Mouse (Mus musculus): ENCODE measurements around the gene Lrrc4c. TPM values are rescaled to one million over a fixed set of nuclear protein-coding genes. Genes with fewer than 3 reads are reported as not detected.

Gene Lrrc4c
- polyA plus RNA-seq, 1 experiment from 2014 or later, result 2.3 TPM

DNA sequence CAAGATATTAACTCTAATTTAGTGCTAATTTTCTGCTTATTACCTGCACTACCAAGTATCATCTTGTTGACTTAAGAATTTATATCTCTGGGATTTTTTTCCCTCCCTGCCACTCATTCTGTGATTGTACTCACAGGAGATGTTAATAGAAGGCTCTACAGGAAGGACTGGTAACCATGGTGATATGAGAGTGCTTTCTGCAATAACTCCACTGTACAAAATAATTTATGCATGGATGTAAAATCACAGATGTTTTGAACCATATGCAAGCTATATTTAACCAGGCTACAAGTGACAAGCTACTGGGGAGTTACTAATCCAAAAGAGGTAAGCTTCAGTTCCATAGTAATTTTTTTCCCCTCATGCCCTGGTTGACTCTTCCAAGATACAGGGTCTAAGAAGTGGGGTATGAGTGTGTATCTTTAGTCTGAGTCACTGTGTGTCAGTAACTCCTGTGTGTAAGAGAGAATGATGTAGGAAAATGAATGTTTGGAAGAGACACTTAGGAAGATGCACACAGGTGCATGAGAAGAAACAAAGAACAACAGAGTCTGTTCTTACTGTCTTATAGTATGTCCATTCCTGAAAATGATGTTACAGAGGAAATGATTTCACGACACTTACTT, 83.3 kb downstream of the Lrrc4c start:
- H3K27ac ChIP-seq, result no peak overlapping the region
- ATAC-seq (ENCODE audit: insufficient number of reproducible peaks, low FRiP score, low TSS enrichment, low read depth), result no peak
- H3K4me2 ChIP-seq, result no peak overlapping the region
- no peak overlapping the region for H3K9ac ChIP-seq
- 78% methylated on average over 1 of the region's 1 CpGs for WGBS
- no peaks in the 10 kb centered on the region for H3K27me3 ChIP-seq
- H3K4me3 ChIP-seq, result no peak overlapping the region
- H3K36me3 ChIP-seq, result no peaks in the 10 kb centered on the region
- H3K4me1 ChIP-seq, result no peaks in the 10 kb centered on the region
- no peaks in the 10 kb centered on the region for H3K9me3 ChIP-seq

DNA sequence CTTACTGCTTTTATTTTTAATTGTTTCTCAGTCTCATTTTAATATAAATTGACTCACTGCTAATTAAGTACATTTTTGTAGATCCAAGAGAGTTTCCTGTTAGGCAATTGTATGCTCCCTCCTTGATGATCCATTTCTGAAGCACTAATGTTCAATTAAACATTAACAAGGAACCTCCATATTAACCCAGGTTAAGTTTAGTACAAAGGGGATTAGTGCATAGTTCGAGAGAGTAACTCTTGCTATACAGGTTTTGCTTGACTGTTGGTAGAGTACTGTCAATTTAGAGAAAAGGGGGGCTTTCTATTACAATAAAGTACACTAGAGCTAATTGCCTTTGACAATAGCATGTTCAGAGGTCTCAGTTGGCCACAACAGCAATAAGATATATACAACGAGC, 84.5 kb downstream of the Lrrc4c start:
- no peaks in the 10 kb centered on the region for H3K36me3 ChIP-seq
- no peaks in the 10 kb centered on the region for H3K27me3 ChIP-seq
- no peak overlapping the region for H3K4me2 ChIP-seq
- H3K27ac ChIP-seq, result no peak overlapping the region
- no peaks in the 10 kb centered on the region for H3K9me3 ChIP-seq
- 55% methylated on average over 2 of the region's 2 CpGs for WGBS
- no peak for ATAC-seq (ENCODE audit: insufficient number of reproducible peaks, low FRiP score, low TSS enrichment, low read depth)
- H3K9ac ChIP-seq, result no peak overlapping the region
- H3K4me3 ChIP-seq, result no peak overlapping the region
- no peaks in the 10 kb centered on the region for H3K4me1 ChIP-seq

DNA sequence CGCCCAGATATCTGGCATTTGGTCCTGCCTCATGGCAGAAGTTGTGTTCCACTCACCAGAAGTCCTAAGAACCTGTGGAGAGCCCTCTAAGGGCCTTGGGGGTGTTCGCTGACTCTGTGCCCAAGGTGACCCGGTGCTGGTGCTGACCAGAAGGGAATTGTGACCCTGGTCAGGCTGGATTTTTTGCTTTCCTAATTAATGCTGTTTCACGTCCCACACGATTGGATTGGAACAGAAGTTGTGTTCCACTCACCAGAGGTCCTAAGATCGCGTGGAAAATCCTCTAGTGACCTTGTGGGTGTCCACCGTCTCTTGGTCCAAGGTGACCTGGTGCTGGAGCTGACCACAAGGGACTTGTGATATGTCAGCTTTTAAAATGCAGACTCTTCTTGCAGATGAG, 88.9 kb downstream of the Lrrc4c start:
- no peaks in the 10 kb centered on the region for H3K27me3 ChIP-seq
- H3K36me3 ChIP-seq, result no peaks in the 10 kb centered on the region
- no peaks in the 10 kb centered on the region for H3K9me3 ChIP-seq
- H3K4me2 ChIP-seq, result no peak overlapping the region
- 85% methylated on average over 8 of the region's 8 CpGs for WGBS
- no peak overlapping the region for H3K27ac ChIP-seq
- no peak overlapping the region for H3K4me3 ChIP-seq
- H3K9ac ChIP-seq, result no peak overlapping the region
- H3K4me1 ChIP-seq, result no peaks in the 10 kb centered on the region
- ATAC-seq (ENCODE audit: insufficient number of reproducible peaks, low FRiP score, low TSS enrichment, low read depth), result no peak

DNA sequence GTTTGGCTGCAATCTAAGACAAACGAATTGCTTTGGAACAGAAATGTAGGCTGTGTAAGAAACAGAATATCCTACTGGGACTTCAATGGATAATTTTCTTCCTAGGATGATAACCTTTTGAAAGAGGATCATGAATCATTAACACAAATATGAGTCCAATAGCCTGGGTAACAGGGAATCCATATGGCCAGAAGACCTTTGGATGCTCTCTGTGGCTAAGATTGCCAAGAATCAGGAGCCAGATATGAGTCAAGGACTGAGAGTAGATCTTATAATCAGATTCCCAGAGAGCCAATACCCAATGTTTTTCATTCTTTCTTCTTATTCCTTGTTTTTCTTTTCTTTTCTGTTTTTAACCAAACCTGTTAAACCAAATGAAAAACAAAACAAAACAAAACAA, 93.2 kb downstream of the Lrrc4c start:
- 89% methylated on average over 1 of the region's 1 CpGs for WGBS
- Histone ChIP-seq H3K4me1 (no peaks in the 10 kb centered on the region), H3K9me3 (no peaks in the 10 kb centered on the region), H3K4me3 (no peak overlapping the region), H3K27me3 (no peaks in the 10 kb centered on the region), H3K9ac (no peak overlapping the region), H3K27ac (no peak overlapping the region), H3K4me2 (no peak overlapping the region), H3K36me3 (no peaks in the 10 kb centered on the region)
- no peak for ATAC-seq (ENCODE audit: insufficient number of reproducible peaks, low FRiP score, low TSS enrichment, low read depth)

DNA sequence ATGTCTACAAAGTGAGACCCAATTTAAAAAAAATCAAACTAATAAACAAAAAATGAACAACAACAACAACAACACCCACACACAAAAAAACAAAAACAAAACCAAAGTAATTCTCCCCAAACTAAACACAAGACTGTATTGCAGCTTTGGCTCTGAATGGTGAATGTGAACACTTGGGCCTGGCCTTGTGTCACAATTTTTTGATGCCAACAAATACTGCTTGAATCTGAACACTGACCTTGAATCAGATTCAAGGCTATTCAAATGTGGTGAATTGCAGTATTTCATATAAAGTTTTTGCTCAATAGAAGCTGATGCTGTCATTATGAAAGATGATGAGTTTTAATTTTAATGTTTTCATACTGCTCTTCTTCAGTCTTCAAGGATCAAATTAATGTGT, 143.6 kb downstream of the Lrrc4c start:
- Histone ChIP-seq H3K9me3 (no peaks in the 10 kb centered on the region), H3K27ac (no peak overlapping the region), H3K4me3 (no peak overlapping the region), H3K36me3 (no peaks in the 10 kb centered on the region), H3K4me2 (no peak overlapping the region), H3K4me1 (no peaks in the 10 kb centered on the region), H3K9ac (no peak overlapping the region), H3K27me3 (no peaks in the 10 kb centered on the region)
- no peak for ATAC-seq (ENCODE audit: insufficient number of reproducible peaks, low FRiP score, low TSS enrichment, low read depth)

DNA sequence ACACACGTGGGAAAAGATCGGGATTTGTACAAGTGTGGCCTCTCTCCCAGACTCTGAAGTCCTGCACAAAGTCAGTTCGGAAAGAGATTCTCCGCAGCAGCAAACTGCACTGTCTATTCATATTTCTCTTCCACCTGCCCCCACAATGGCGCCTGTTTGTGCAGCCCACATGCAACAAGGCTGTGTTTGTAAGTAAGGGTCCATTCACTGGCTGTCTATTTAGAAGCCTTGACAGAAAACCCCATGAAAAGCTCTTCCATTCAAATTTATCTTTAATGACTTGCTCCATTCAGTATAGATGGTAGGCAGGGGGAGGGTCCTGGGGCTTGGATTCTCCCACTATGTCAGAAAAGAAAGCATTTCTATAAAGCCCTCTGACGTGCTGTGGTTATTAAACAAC, 157.7 kb downstream of the Lrrc4c start:
- no peak overlapping the region for H3K4me3 ChIP-seq

DNA sequence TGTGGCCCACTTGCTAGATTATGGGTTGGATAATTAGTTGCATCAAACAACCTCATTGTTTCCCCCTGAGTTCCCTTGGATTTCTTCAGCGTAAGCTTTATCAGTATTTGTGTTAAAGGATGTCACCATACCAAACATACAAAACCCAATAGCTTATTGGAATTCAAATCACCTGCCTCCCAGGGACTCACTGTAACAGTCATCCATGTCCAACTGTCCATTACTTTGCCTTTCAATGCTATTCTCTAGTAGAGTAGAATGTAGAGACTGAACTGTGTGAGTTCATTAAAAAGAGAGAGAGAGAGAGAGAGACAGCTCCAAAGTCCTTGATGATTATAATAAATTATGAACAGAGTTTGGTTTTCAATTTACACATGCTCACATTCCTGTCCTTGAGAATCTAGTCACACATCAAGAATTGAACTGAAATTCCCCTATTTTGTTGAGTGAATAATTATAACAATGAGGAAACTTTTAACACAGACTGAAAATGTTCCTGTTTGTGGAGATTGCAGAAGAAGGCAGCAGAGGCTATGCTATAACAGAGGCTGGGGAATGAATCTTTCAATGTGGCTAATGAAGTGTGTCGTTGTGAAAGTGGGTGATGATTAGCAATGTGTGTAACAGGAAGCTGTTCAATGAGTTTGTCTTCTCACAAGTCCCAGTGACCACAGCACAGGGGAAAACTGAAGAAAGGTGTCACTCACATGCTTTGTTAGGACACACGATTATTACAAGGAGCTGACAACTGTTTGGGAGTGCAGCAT, 181.3 kb downstream of the Lrrc4c start:
- H3K27ac ChIP-seq, result no peak overlapping the region
- H3K9ac ChIP-seq, result no peak overlapping the region
- H3K36me3 ChIP-seq, result no peaks in the 10 kb centered on the region
- no peak overlapping the region for H3K4me2 ChIP-seq
- no peak overlapping the region for H3K4me3 ChIP-seq
- no peak for ATAC-seq (ENCODE audit: insufficient number of reproducible peaks, low FRiP score, low TSS enrichment, low read depth)
- WGBS, result 67% methylated on average over 3 of the region's 3 CpGs
- H3K4me1 ChIP-seq, result no peaks in the 10 kb centered on the region
- H3K9me3 ChIP-seq, result no peaks in the 10 kb centered on the region
- H3K27me3 ChIP-seq, result no peaks in the 10 kb centered on the region

More for the DNA sequence above, 157.7 kb downstream of the Lrrc4c start:
- Histone ChIP-seq H3K4me1 (no peaks in the 10 kb centered on the region), H3K27me3 (no peaks in the 10 kb centered on the region), H3K9me3 (no peaks in the 10 kb centered on the region), H3K9ac (no peak overlapping the region), H3K4me2 (no peak overlapping the region), H3K27ac (no peak overlapping the region), H3K36me3 (no peaks in the 10 kb centered on the region)
- 81% methylated on average over 6 of the region's 6 CpGs for WGBS
- no peak for ATAC-seq (ENCODE audit: insufficient number of reproducible peaks, low FRiP score, low TSS enrichment, low read depth)

DNA sequence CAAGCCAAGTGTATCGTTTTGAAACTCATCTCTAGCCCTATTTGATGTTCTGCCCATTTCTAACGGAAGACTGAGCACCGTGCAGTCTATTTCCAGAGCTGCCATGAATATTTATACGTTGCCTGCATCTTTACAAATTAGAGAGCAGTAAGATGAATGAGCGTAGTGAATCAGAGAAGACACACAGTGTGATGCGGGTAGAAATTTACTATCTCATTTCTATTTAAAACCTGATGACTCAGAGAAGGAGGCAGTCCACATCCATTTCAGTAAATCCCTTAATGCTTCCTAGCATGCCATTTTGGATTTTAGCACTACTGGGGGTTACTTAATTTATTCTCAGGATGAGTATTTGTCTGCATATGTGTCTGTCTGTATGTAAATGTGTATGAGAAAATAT, 186.2 kb downstream of the Lrrc4c start:
- Histone ChIP-seq H3K4me3 (no peak overlapping the region), H3K27me3 (no peaks in the 10 kb centered on the region), H3K9me3 (no peaks in the 10 kb centered on the region), H3K27ac (no peak overlapping the region), H3K9ac (no peak overlapping the region), H3K4me1 (no peaks in the 10 kb centered on the region), H3K4me2 (no peak overlapping the region), H3K36me3 (no peaks in the 10 kb centered on the region)
- ATAC-seq (ENCODE audit: insufficient number of reproducible peaks, low FRiP score, low TSS enrichment, low read depth), result no peak
- 84% methylated on average over 6 of the region's 6 CpGs for WGBS

DNA sequence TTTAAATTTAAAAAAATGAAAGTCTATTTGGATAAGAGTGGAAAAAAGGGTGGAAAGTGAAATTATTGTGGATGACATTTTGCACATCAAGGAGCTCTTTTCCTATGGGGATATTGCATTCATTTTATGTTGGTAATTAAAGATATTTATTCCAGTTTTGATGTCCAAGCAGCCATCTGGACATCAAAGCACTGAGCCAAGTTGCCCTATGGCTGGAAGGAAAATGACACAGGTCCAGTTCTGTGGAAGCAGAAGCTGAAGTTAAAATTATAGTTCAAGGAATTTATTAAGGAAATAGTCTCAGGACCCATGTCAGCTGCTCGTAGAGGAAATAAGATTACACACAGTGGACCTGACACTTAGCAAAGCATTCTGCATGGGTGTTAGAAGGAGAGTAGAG, 187.7 kb downstream of the Lrrc4c start:
- ATAC-seq (ENCODE audit: insufficient number of reproducible peaks, low FRiP score, low TSS enrichment, low read depth), result no peak
- WGBS, result 63% methylated on average over 1 of the region's 1 CpGs

DNA sequence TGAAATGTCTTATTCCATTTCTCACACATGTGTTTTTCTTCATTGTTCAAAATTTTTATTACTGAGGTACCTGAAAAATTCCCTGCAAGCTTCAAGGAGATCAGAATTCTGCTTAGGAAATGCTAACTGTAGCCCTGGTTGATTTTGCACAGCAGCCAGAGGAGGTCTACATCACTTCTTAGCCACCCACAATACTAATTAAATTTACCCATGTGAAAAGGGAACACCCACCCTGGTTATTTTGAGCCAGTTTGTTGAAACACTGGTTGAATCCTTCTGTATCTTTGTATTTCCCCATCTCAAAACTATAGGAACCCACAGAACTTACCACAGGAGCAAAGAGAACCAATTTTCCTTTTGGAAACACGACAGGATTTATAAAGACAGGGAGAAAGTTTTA, 191.0 kb downstream of the Lrrc4c start:
- WGBS, result 61% methylated on average over 1 of the region's 1 CpGs
- no peaks in the 10 kb centered on the region for H3K27me3 ChIP-seq
- no peaks in the 10 kb centered on the region for H3K9me3 ChIP-seq
- H3K4me1 ChIP-seq, result no peaks in the 10 kb centered on the region
- H3K4me2 ChIP-seq, result no peak overlapping the region
- no peaks in the 10 kb centered on the region for H3K36me3 ChIP-seq
- H3K9ac ChIP-seq, result no peak overlapping the region
- H3K4me3 ChIP-seq, result no peak overlapping the region
- ATAC-seq (ENCODE audit: insufficient number of reproducible peaks, low FRiP score, low TSS enrichment, low read depth), result no peak
- H3K27ac ChIP-seq, result no peak overlapping the region

More for the DNA sequence above, 187.7 kb downstream of the Lrrc4c start:
- Histone ChIP-seq H3K27ac (no peak overlapping the region), H3K36me3 (no peaks in the 10 kb centered on the region), H3K4me1 (no peaks in the 10 kb centered on the region), H3K4me2 (no peak overlapping the region), H3K9ac (no peak overlapping the region), H3K4me3 (no peak overlapping the region), H3K27me3 (no peaks in the 10 kb centered on the region), H3K9me3 (no peaks in the 10 kb centered on the region)

DNA sequence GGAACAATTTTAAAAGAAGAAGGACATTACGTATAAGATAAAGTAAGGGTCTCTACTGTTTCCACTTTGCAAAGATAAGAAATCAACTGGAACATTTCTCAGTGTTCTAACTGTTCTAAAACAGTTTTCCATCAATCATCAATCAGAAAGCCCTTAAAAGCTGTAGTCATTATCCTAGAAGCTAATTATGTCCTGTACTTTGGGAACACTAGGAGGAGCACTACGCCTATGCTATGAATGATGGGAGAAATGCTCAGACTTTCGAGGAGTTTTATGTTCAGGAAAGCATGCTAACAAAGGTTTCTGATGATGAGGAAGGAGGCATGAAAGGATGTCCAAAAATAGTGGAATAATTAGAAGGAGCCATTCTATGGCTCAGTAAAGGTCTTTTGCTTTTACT, 219.5 kb downstream of the Lrrc4c start:
- no peaks in the 10 kb centered on the region for H3K27me3 ChIP-seq
- H3K27ac ChIP-seq, result no peak overlapping the region
- no peak overlapping the region for H3K4me2 ChIP-seq
- WGBS, result 78% methylated on average over 3 of the region's 3 CpGs
- no peak for ATAC-seq (ENCODE audit: insufficient number of reproducible peaks, low FRiP score, low TSS enrichment, low read depth)
- no peak overlapping the region for H3K4me3 ChIP-seq
- H3K9me3 ChIP-seq, result no peaks in the 10 kb centered on the region
- H3K4me1 ChIP-seq, result no peaks in the 10 kb centered on the region
- H3K36me3 ChIP-seq, result no peaks in the 10 kb centered on the region
- H3K9ac ChIP-seq, result no peak overlapping the region

DNA sequence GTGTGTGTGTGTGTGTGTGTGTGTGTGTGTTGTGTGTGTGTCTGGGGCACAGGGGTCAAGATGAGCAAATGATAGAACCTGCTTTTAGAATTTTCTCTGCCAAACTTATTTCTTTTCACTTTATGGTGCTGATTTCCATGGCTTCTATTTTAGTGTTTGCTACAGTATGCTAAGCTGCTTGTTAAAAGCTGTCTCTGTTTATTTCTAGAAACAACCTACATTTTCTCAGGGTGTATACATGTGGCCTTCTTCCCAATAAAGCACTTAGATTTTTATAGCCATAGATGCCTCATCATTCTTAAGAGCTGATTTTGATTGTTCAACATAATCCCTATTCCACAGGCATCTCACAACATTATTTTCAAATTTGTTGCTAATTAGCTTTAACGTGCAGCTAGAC, 229.2 kb downstream of the Lrrc4c start:
- Histone ChIP-seq H3K4me2 (no peak overlapping the region), H3K4me3 (no peak overlapping the region), H3K9ac (no peak overlapping the region), H3K36me3 (no peaks in the 10 kb centered on the region), H3K4me1 (no peaks in the 10 kb centered on the region), H3K27me3 (no peaks in the 10 kb centered on the region), H3K27ac (no peak overlapping the region), H3K9me3 (no peaks in the 10 kb centered on the region)
- no peak for ATAC-seq (ENCODE audit: insufficient number of reproducible peaks, low FRiP score, low TSS enrichment, low read depth)
- WGBS, result 77% methylated on average over 1 of the region's 1 CpGs

Data from limb, embryonic 15.5 days (tissue).